Mouse (Mus musculus) neutrophil, adult 83 days (primary cell): ENCODE results near the gene Snrpd3. TPM values are rescaled to one million over a fixed set of nuclear protein-coding genes. Genes with fewer than 3 reads are reported as not detected.

Experiments used
- total RNA-seq, 2 experiments: library from RNA; stranded (reverse); gene quantifications; one replicate each; pipeline ENCODE4 v1.2.4; 2023

Gene Snrpd3
- total RNA-seq = 10 to 100 TPM; 68.9 to 71.5 TPM

GRCm38 (mm10) chr10:75517073-75517757 lies at the start of gene Snrpd3:
Snrpd3 (plus strand) TSS chr10:75517551.

GRCm38 (mm10) chr10:75517758-75518143 lies 400 bp downstream of the Snrpd3 start, which contains the start of gene Gucd1:
Gucd1 (minus strand) TSS chr10:75517972.

GRCm38 (mm10) chr10:75559676-75560548 lies 42.6 kb downstream of the Snrpd3 start, which contains the start of gene Lrrc75b:
Lrrc75b (minus strand) TSS chr10:75560330.

GRCm38 (mm10) chr10:75561071-75561654 lies 43.8 kb downstream of the Snrpd3 start, which contains the start of gene Ggt1:
Ggt1 (plus strand) TSS chr10:75561604.

Other genes with a start within 250 kb of the Snrpd3 start
- 1 to 10 TPM; 2.1 to 4.0 TPM for gene Adora2a, start 200.7 kb upstream of the Snrpd3 start, total RNA-seq
- gene Upb1, start 116.4 kb upstream of the Snrpd3 start, total RNA-seq = 1 to 10 TPM; 2.0 to 2.8 TPM
- gene Gucd1, start 421 bp downstream of the Snrpd3 start, total RNA-seq = 10 to 100 TPM; 51.1 to 57.3 TPM
- 1 to 10 TPM; 3.4 to 3.5 TPM for gene Lrrc75b, start 42.8 kb downstream of the Snrpd3 start, total RNA-seq
- gene Ggt1, start 44.1 kb downstream of the Snrpd3 start, total RNA-seq = 1 to 10 TPM; 7.9 to 9.8 TPM
- gene Ggt5, start 71.8 kb downstream of the Snrpd3 start, total RNA-seq = 10 to 100 TPM; 28.1 to 30.1 TPM
- gene Susd2, start 126.5 kb downstream of the Snrpd3 start, total RNA-seq = 1 to 10 TPM in 1 of 2 experiments, under 1 TPM in 1; 0.90 to 1.0 TPM
- gene Cabin1, start 246.8 kb downstream of the Snrpd3 start, total RNA-seq = 10 to 100 TPM; 51.9 to 64.5 TPM